Mouse (Mus musculus) cerebellum, adult 11 months (tissue): ENCODE data around the gene A4galt.
A peak's percentile ranks its signal among the peaks of the same experiment; 100 is the strongest.
"Not testable (repeated sequence)": the region's sequence is repeated elsewhere in the genome, so short reads cannot be mapped to it uniquely, and the experiment has no call there.

Experiments
- DNase-seq: peaks from one replicate; pipeline ENCODE4 v3.0.0; 2022

The A4galt gene

GRCm38 (mm10) chr15:83251176-83252004 lies at the start of gene A4galt:
Gene A4galt (minus strand): TSS chr15:83251774.
- DNase-seq, result no peak

GRCm38 (mm10) chr15:83299916-83300582 lies 48.5 kb upstream of the A4galt start:
- DNase-seq, result no peak

DNA sequence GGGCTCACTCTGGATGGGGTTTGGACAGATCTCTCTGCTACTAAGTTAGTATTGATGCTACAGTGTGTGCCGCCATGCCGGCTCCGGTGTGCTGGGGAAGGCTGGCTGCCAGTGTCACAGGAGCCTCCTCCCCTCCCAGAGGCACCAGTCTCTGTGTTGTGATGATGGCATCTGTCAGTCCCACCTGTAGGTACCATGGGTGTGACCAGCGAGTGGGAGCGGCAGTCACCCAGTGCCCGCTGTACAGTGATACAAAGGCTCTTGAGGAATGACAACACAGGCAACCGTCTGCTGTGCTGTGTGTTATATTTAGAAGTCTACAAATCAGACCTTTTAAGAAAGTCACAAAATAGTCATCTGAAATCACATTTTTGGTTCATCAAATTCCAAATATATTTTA lies 47.9 kb upstream of the A4galt start:
- no peak for DNase-seq

GRCm38 (mm10) chr15:83298810-83299209 lies 47.2 kb upstream of the A4galt start:
- no peak for DNase-seq

DNA sequence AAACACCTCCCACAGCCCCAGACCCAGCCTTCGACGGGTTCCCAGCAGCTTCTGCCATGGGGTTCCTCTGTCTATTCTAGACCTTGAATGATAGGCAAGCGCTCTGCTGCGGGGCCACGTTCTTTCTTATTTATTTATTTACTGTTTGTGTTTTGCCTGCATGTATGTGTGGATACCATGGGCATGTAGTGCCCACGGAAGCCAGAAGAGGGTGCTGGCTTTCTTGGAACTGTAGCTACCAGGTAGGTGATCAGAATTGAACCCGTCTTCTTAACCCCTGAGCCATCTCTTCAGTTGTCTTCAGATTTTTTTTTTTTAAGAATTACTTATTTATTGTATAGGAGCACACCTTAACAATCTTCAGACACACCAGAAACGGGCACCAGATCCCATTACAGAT lies 46.7 kb upstream of the A4galt start:
- DNase-seq, result no peak

- no peak for DNase-seq
Observed at GRCm38 (mm10) chr15:83296771-83297311, 45.3 kb upstream of the A4galt start.

GRCm38 (mm10) chr15:83296050-83296449 lies 44.5 kb upstream of the A4galt start:
- no peak for DNase-seq

- DNase-seq, result no peak
Observed at GRCm38 (mm10) chr15:83294954-83295353, 43.4 kb upstream of the A4galt start.

DNA sequence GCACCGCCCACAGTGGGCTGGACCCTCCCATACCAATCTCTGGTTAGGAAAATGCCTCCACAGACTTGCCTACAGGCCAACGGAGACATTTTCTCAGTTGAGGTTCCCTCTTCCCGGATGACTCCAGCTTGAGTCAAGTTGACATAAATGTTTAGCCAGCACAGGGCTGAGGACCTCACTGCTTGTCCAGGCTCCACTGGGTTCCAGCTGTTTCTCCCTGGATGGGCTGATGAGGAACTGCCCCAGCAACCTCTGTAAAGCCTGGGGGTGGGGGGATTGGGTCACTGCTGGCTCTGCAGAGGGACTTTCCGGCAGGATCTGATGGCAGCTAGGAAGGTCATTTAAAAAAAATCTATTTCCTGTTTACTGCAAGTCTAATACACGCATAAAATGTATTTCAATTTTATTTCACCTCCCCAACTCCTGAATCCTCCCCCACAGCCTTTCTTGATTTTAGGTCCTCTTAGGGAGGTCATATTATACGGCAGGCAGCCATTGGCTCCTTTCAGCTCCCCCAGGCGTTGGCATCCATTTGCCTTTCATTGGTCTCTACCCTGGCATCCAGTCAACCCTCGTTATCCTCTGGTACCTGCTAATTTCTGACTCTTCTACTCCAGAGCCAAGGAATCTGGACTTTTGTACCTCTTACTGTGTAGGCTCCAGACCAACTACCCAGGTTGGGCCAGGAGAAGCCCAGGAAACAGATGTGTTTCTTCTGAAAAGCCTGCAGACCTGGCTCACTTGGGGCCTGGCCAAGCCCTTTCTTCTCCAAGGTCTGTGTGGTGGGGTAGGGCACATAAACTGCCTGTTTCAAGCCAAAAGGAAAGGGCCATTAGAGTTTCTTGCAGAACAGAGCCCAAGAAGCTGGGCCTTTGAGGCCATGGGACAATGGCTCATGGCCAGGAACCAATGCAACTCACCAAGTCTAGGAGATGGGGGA lies 42.4 kb upstream of the A4galt start:
- no peak for DNase-seq

DNA sequence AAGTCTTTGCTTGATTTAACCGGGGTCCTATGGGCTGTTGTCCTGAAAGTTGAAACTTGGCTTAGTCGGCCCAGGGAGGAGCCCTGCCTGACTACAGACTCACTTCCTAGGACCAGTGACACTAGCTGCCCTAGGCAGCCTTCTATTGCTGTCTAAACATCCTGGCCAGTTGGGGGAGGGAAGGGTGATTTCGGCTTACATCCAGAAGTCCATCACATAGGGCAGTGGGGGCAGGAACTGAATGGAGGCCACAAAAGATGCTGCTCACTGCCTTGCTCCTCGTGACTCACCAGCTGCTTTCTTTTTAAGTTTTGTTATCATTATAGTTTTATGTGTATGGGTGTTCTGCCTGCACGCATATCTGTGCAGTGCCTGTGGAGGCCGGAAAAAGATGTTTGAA lies 41.6 kb upstream of the A4galt start:
- DNase-seq, result no peak

DNA sequence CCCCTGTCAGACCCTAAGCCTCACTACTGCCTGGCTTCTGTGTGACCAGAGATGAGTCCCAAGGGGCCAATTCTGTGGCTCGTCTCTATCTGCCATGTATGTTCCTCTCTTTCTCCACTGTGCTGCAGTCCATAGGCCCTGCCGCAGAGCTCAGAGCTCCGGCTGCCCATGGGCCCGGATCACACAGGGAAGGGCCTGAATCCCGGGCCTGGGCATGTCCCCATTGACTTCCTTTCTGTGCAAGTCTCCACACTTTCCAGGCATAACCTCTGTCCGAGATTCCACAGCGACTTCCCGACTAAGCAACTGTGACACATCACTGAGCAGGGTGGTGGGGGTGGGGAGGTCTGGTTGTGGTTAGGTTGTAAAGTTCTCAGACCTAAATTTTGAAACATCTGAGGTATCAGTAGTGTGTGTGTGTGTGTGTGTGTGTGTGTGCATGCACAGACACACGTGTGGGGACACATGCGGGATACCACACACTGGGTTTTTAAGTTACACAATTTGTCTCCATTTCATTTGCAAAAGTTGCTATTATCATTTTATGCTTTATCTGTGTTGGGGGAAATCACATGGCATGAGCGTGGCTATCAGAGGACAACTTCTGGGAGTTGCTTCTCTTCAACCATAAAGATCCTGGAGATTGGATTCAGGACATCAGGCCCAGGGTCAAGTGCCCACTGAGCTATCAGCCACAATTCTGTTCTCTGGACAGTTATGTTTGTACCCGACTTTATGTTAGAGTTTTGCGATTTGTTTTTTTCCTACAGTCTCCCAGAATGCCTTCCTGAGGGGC lies 40.9 kb upstream of the A4galt start:
- no peak for DNase-seq

DNA sequence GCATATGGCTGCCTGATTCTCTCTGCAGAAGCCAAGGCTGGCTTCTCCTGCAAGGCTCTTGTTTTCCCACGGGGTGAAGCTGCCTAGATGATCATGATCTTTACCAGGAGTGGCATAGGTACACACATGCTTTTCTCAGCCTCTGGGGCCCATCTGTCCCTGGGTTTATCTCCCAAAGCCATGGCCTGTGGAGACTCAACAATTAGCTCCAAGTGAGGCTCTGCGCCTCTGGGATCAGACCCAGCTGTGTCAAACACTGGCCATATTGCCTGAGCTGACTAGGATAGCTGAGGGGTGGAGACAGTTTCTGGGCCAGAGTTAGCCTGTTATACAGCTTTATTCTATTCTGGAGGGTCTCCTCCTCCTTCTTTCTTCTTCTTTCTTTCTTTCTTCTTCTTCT lies 39.3 kb upstream of the A4galt start:
- DNase-seq, result no peak

DNA sequence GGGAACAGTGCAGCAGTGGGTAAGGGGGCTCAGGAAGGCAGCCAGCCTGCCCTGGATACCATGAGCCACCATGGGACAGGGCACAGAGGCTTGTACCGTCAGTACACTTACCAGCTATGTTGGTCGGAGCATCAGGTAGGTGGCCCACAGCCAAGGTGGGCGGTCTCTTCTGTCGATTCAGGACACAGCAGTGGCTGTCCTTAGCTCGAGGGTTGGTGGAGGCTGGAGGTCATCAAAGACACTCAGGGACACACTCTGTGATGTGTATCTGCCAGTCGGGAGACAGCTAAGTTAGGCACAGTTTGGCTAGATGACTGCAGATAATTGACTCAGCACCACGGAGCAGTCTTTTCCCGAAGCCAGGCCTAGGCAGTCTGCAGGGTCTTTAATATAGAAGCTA lies 33.3 kb upstream of the A4galt start:
- no peak for DNase-seq

- no peak for DNase-seq
Observed at GRCm38 (mm10) chr15:83282397-83282796, 30.8 kb upstream of the A4galt start.

DNA sequence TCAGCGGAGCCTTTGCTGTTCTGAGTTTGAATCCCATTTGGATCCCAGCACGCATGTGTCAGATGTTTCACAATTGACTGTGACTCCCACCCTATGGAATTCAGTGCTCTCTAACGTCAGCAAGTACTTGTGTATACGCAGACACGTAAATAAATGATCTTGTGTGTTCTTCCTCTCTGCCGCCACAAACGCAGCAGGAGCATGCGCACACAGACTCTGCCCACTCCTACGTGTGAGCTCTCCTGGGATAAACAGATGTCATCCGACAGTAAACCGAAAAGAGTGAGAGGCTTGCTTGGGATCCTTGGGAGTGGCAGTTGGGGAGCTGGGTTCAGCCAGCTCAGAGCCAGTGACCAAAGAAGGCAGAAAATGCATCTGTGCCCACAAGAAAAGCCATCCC lies 29.7 kb upstream of the A4galt start:
- DNase-seq, result no peak

GRCm38 (mm10) chr15:83278579-83278978 lies 27.0 kb upstream of the A4galt start:
- no peak for DNase-seq

GRCm38 (mm10) chr15:83277451-83277850 lies 25.9 kb upstream of the A4galt start:
- peak; percentile 33 for DNase-seq

DNA sequence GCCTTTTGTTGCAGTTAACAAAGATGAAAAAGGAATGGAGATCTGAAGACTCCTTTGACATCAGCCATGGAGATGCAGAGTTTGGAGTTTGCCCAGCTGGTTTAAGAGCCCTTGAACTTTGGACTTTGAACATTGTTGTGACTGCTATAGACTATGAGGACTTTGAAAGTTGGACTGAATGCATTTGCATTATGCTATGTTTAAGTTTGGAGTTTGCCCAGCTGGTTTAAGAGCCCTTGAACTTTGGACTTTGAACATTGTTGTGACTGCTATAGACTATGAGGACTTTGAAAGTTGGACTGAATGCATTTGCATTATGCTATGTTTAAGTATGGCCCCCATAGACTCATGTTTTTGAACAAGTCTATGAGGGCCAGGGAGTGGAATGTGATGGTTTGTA lies 22.7 kb upstream of the A4galt start:
- DNase-seq, result not testable (repeated sequence)

DNA sequence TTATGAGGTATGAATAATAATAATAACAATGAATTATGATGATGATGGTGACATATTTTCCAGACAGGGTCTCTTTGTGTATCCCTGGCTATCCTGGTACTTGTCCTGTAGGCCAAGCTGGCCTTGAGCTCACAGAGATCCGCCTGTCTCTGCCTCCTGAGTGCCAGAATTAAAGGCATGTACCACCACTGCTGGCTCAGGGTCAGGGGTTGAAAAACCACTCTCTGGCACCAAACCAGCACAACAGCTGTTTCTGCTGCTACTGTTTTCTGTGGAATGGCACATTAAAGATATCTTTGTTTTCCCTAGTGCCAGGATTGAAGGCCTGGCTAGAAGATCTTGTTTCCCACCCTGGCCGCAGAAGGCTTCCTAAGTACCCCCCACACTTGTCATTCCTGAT lies 21.4 kb upstream of the A4galt start:
- no peak for DNase-seq

DNA sequence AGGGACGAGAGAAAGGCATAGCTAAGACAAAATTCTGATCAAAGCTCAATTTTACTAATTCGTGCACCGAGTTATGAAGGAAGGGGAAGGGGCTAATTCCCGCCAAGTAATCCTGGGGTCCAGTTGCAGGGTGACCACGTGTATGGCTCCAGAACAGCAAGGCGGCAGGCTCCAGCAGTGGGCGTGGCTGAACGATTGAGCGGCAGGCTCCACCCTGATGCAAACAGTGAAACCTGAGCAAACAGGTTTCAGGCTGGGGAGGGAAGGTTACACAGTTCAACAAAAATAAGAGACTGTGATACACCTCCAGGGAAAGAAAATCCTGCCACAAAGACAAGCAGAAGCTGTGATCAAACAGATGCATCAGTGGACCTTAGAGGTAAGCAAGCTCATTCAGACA lies 19.6 kb upstream of the A4galt start:
- not testable (repeated sequence) for DNase-seq

DNA sequence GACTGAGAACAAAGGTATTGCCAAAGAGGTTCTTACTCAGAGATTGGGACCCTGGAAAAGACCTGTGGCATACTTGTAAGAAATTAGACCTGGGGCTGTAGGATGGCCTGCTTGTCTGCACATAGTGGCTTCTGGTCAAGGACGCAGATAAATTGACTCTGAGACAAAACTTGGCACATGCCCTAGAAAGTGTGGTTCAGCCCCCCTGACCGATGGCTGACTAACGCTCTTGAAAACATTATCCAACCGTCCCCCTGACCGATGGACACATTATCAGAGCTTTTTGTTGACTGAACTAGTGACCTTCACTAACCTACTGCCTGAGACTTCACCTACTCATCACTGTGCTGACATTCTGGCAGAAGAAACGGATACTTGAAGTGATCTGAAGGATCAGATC lies 18.4 kb upstream of the A4galt start:
- DNase-seq, result not testable (repeated sequence)

DNA sequence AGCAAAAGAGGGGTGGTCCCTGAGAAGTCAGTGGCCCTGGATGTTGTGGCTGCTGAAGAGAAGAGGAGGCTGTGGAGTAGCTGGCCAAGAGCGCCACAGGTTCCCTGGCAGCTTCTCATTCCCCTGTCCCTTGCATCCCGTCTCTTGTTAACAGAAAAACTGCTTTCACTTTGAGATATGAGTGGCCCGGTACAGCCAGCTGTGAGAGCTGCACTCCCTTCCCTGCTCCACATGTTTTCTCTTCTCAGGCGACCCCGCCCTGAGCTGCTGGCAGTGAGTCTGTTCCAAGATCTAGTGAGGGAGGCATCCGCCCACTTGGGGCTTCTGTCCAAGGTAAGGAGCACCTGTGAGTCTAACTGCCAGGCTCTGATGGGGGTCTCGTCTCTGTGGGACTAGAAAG lies 16.9 kb upstream of the A4galt start:
- DNase-seq, result not testable (repeated sequence)
